Mouse (Mus musculus) erythroblast, embryonic 14.5 days (primary cell): ENCODE measurements around the gene Tmed4.

Experiments
- GATA1 ChIP-seq: IDR thresholded peaks from 2 replicates; pipeline ENCODE4 v1.6.1; 2012; ENCODE audit warnings: low read length, inconsistent platforms, mixed read lengths
- TAL1 ChIP-seq: IDR thresholded peaks from 3 replicates; pipeline ENCODE4 v1.6.1; 2012; ENCODE audit warnings: low read length, inconsistent platforms, mixed read lengths

GRCm38 (mm10) chr11:6233025-6233424 lies 41.6 kb downstream of the Tmed4 start:
- TF ChIP-seq TAL1 (no peak), GATA1 (no peak)
